Mouse (Mus musculus): ENCODE data around the gene Palld.

GRCm38 (mm10) chr8:61843776-61844175 lies 58.7 kb downstream of the Palld start:
- TF ChIP-seq CTCF (IDR thresholded peaks at IDR 0.05; ENCODE audit: low read depth, low read length) (no peak), TAL1 (conservative IDR thresholded peaks at IDR 0.05; ENCODE audit: low read depth, low read length) (no peak), GATA1 (IDR thresholded peaks at IDR 0.05; ENCODE audit: borderline replicate concordance, low read length) (no peak)
